In genomic region chr3:88541622-88542401, GRCm38 (mm10) we compare ENCODE assay signal across 11 mouse cellular contexts. TPM values are rescaled to one million over a fixed set of nuclear protein-coding genes. Genes with fewer than 3 reads are reported as not detected.
A peak's percentile ranks its signal among the peaks of the same experiment; 100 is the strongest.
DNase-seq lines count a peak whose midpoint lies in the region; ATAC-seq lines count a peak whose summit lies in the region.
"Had no signal": no experiment of that assay in that cellular context is flagged by ENCODE, and none has a peak within 500 bp of the region (broad histone marks: within the 10 kb centered on the region; RNA-seq: fewer than 3 reads in every experiment).

No protein-coding gene starts in this region.

- H3K4me2 ChIP-seq in hindbrain, embryonic 11.5 days (replicated peaks; ENCODE audit: low read depth, low read length): no peak overlapping the region
- no peak overlapping the region for H3K4me2 ChIP-seq in forebrain, embryonic 16.5 days (ENCODE audit: low read length)
- no peak overlapping the region for H3K4me2 ChIP-seq in midbrain, embryonic 13.5 days (replicated peaks)
- H3K4me2 ChIP-seq: heart, embryonic 13.5 days; liver, embryonic 11.5 days had no signal

- no peak overlapping the region for H3K9ac ChIP-seq in hindbrain, embryonic 11.5 days (ENCODE audit: low read depth, low read length)
- no peak overlapping the region for H3K9ac ChIP-seq in forebrain, embryonic 16.5 days (replicated peaks; ENCODE audit: low read depth, low read length)
- no peak overlapping the region; the same call in 1 of the 2 replicates for H3K9ac ChIP-seq in midbrain, embryonic 13.5 days (replicated peaks)
- H3K9ac ChIP-seq: heart, embryonic 13.5 days had no signal

- no peak overlapping the region for H3K27ac ChIP-seq in hindbrain, embryonic 11.5 days (ENCODE audit: low read depth, low read length)
- H3K27ac ChIP-seq in hindbrain, embryonic 10.5 days: no peak overlapping the region
- peak overlapping the region; percentile 54 for H3K27ac ChIP-seq in forebrain, embryonic 16.5 days (ENCODE audit: low read length)
- H3K27ac ChIP-seq in midbrain, embryonic 13.5 days: peak overlapping the region; percentile 60
- H3K27ac ChIP-seq: heart, embryonic 13.5 days; kidney, postnatal 0 days had no signal

- no peak for ATAC-seq in hindbrain, embryonic 11.5 days (ENCODE audit: low FRiP score)
- ATAC-seq in forebrain, embryonic 16.5 days: peak; percentile 49
- peak; percentile 12 for ATAC-seq in midbrain, embryonic 13.5 days

- WGBS in hindbrain, embryonic 11.5 days: 75% methylated on average over 6 of the region's 7 CpGs
- WGBS in hindbrain, embryonic 10.5 days: 76% methylated on average over 7 of the region's 7 CpGs
- WGBS in forebrain, embryonic 16.5 days: 39% methylated on average over 7 of the region's 7 CpGs
- WGBS in midbrain, embryonic 13.5 days: 63% methylated on average over 7 of the region's 7 CpGs

- no peaks in the 10 kb centered on the region for H3K27me3 ChIP-seq in hindbrain, embryonic 11.5 days (ENCODE audit: control insufficient read depth, insufficient read depth, low read length)
- H3K27me3 ChIP-seq in hindbrain, embryonic 10.5 days (ENCODE audit: insufficient read depth, poor library complexity, severe bottlenecking): no peaks in the 10 kb centered on the region
- H3K27me3 ChIP-seq in forebrain, embryonic 16.5 days (replicated peaks; ENCODE audit: control insufficient read depth, insufficient read depth, low read length): no peaks in the 10 kb centered on the region
- H3K27me3 ChIP-seq in midbrain, embryonic 13.5 days: no peaks in the 10 kb centered on the region
- H3K27me3 ChIP-seq: heart, embryonic 13.5 days had no signal

- H3K36me3 ChIP-seq in hindbrain, embryonic 11.5 days (ENCODE audit: control insufficient read depth, insufficient read depth, low read length): peaks cover 10% of the 10 kb centered on the region
- peaks cover 46% of the 10 kb centered on the region for H3K36me3 ChIP-seq in hindbrain, embryonic 10.5 days
- peaks cover 10% of the 10 kb centered on the region for H3K36me3 ChIP-seq in forebrain, embryonic 16.5 days (ENCODE audit: control insufficient read depth, insufficient read depth)
- H3K36me3 ChIP-seq in midbrain, embryonic 13.5 days: peaks cover 37% of the 10 kb centered on the region

- DNase-seq in hindbrain, embryonic 11.5 days (ENCODE audit: low spot score): no peak
- DNase-seq in hindbrain, embryonic 10.5 days (ENCODE audit: low spot score): no peak
- peak; percentile 96 to 97 for DNase-seq in cerebellum, postnatal 10 days
- no peak for DNase-seq in heart, adult 9 months (ENCODE audit: low spot score in 2 of 2)
- DNase-seq in urinary bladder, postnatal 4 days (ENCODE audit: low spot score in 2 of 2): no peak
- no peak for DNase-seq in c-Kit-positive CD71-positive TER-119-positive erythroid progenitor cells, embryonic 14.5 days (ENCODE audit: low spot score)

- H3K9me3 ChIP-seq in hindbrain, embryonic 11.5 days (ENCODE audit: control insufficient read depth, low read length): no peaks in the 10 kb centered on the region
- no peaks in the 10 kb centered on the region for H3K9me3 ChIP-seq in hindbrain, embryonic 10.5 days
- no peaks in the 10 kb centered on the region for H3K9me3 ChIP-seq in forebrain, embryonic 16.5 days (ENCODE audit: control insufficient read depth, low read length)
- no peaks in the 10 kb centered on the region for H3K9me3 ChIP-seq in midbrain, embryonic 13.5 days
- H3K9me3 ChIP-seq: heart, embryonic 13.5 days had no signal

- 0 out of 2 replicates have a peak overlapping the region, but pooled peaks have one; percentile 8 for H3K4me3 ChIP-seq in hindbrain, embryonic 11.5 days (ENCODE audit: low read depth, low read length)
- H3K4me3 ChIP-seq in hindbrain, embryonic 10.5 days: no peak overlapping the region
- H3K4me3 ChIP-seq in forebrain, embryonic 16.5 days (replicated peaks; ENCODE audit: low read length): no peak overlapping the region
- H3K4me3 ChIP-seq in midbrain, embryonic 13.5 days (replicated peaks): no peak overlapping the region
- H3K4me3 ChIP-seq: heart, embryonic 13.5 days had no signal

- peaks cover 15% of the 10 kb centered on the region for H3K4me1 ChIP-seq in hindbrain, embryonic 11.5 days (replicated peaks; ENCODE audit: control insufficient read depth, insufficient read depth, low read length)
- peaks cover 76% of the 10 kb centered on the region for H3K4me1 ChIP-seq in hindbrain, embryonic 10.5 days (replicated peaks)
- H3K4me1 ChIP-seq in forebrain, embryonic 16.5 days (replicated peaks; ENCODE audit: control insufficient read depth, insufficient read depth, low read length): peaks cover 52% of the 10 kb centered on the region
- peaks cover 63% of the 10 kb centered on the region for H3K4me1 ChIP-seq in midbrain, embryonic 13.5 days (replicated peaks)

RNA-seq across cellular contexts. Expression of gene Rab25, which starts 6.3 kb away (rescaled TPM):
- 1.1 and 1.8 TPM in 2 replicates for polyA plus RNA-seq in hindbrain, embryonic 11.5 days (2014; fragmentation: Nextera tagmentation; extraction: Ambion mirVana)
- 2.1 and 2.9 TPM in 2 replicates for polyA plus RNA-seq in hindbrain, embryonic 10.5 days (2016; fragmentation: Nextera tagmentation; extraction: Ambion mirVana)
- not detected in 2 replicates for polyA plus RNA-seq in forebrain, embryonic 16.5 days (2015; fragmentation: Nextera tagmentation; extraction: Ambion mirVana)
- not detected in 2 replicates for polyA plus RNA-seq in midbrain, embryonic 13.5 days (2015; fragmentation: Nextera tagmentation; extraction: Ambion mirVana)

RNA-seq across cellular contexts. Expression of gene Mex3a, which starts 9.6 kb away (rescaled TPM):
- polyA plus RNA-seq in hindbrain, embryonic 11.5 days (2014; fragmentation: Nextera tagmentation; extraction: Ambion mirVana): 45.9 and 51.9 TPM in 2 replicates
- 30.7 and 31.0 TPM in 2 replicates for polyA plus RNA-seq in hindbrain, embryonic 10.5 days (2016; fragmentation: Nextera tagmentation; extraction: Ambion mirVana)
- polyA plus RNA-seq in forebrain, embryonic 16.5 days (2015; fragmentation: Nextera tagmentation; extraction: Ambion mirVana): 46.1 and 47.8 TPM in 2 replicates
- polyA plus RNA-seq in midbrain, embryonic 13.5 days (2015; fragmentation: Nextera tagmentation; extraction: Ambion mirVana): 49.5 and 51.5 TPM in 2 replicates

RNA-seq across cellular contexts. Expression of gene Lamtor2, which starts 11.1 kb away (rescaled TPM):
- polyA plus RNA-seq in hindbrain, embryonic 11.5 days (2014; fragmentation: Nextera tagmentation; extraction: Ambion mirVana): 76.1 and 93.9 TPM in 2 replicates
- polyA plus RNA-seq in hindbrain, embryonic 10.5 days (2016; fragmentation: Nextera tagmentation; extraction: Ambion mirVana): 173 and 180 TPM in 2 replicates
- polyA plus RNA-seq in forebrain, embryonic 16.5 days (2015; fragmentation: Nextera tagmentation; extraction: Ambion mirVana): 149 and 193 TPM in 2 replicates
- polyA plus RNA-seq in midbrain, embryonic 13.5 days (2015; fragmentation: Nextera tagmentation; extraction: Ambion mirVana): 181 and 182 TPM in 2 replicates

RNA-seq across cellular contexts. Expression of gene Ubqln4, which starts 11.7 kb away (rescaled TPM):
- polyA plus RNA-seq in hindbrain, embryonic 11.5 days (2014; fragmentation: Nextera tagmentation; extraction: Ambion mirVana): 62.6 and 66.3 TPM in 2 replicates
- polyA plus RNA-seq in hindbrain, embryonic 10.5 days (2016; fragmentation: Nextera tagmentation; extraction: Ambion mirVana): 69.0 and 72.5 TPM in 2 replicates
- polyA plus RNA-seq in forebrain, embryonic 16.5 days (2015; fragmentation: Nextera tagmentation; extraction: Ambion mirVana): 43.5 and 46.0 TPM in 2 replicates
- 39.1 and 46.7 TPM in 2 replicates for polyA plus RNA-seq in midbrain, embryonic 13.5 days (2015; fragmentation: Nextera tagmentation; extraction: Ambion mirVana)

RNA-seq across cellular contexts. Expression of gene Lmna, which starts 32.1 kb away (rescaled TPM):
- polyA plus RNA-seq in hindbrain, embryonic 11.5 days (2014; fragmentation: Nextera tagmentation; extraction: Ambion mirVana): 22.5 and 22.8 TPM in 2 replicates
- polyA plus RNA-seq in hindbrain, embryonic 10.5 days (2016; fragmentation: Nextera tagmentation; extraction: Ambion mirVana): 13.4 and 24.0 TPM in 2 replicates
- 26.9 and 30.9 TPM in 2 replicates for polyA plus RNA-seq in forebrain, embryonic 16.5 days (2015; fragmentation: Nextera tagmentation; extraction: Ambion mirVana)
- 21.4 and 23.4 TPM in 2 replicates for polyA plus RNA-seq in midbrain, embryonic 13.5 days (2015; fragmentation: Nextera tagmentation; extraction: Ambion mirVana)

Comparison
In these comparisons a context has a peak if more than half of its experiments do, and no peak if none do; other contexts are left out.
1. DNase-seq: peak in cerebellum, postnatal 10 days (2 of 2); none in hindbrain, embryonic 11.5 days (single experiment), hindbrain, embryonic 10.5 days (single experiment), heart, adult 9 months (0 of 2), urinary bladder, postnatal 4 days (0 of 2) and c-Kit-positive CD71-positive TER-119-positive erythroid progenitor cells, embryonic 14.5 days (single experiment).
2. H3K27ac ChIP-seq: peak in forebrain, embryonic 16.5 days (single experiment) and midbrain, embryonic 13.5 days (single experiment); none in hindbrain, embryonic 11.5 days (single experiment) and hindbrain, embryonic 10.5 days (single experiment).